Mouse (Mus musculus) fibroblast of lung, adult 2 months (primary cell): ENCODE results near the gene Pknox2.

Experiments used
- DNase-seq: peaks from one replicate; pipeline ENCODE4 v3.0.0-alpha.2; 2011; ENCODE audit warnings: low read depth

Gene Pknox2

GRCm38 (mm10) chr9:37051669-37052068, 95.5 kb downstream of the Pknox2 start:
- DNase-seq = no peak

- DNase-seq = peak; percentile 81
Observed at GRCm38 (mm10) chr9:37047490-37047889, 99.7 kb downstream of the Pknox2 start.

- no peak for DNase-seq
Observed at GRCm38 (mm10) chr9:37045875-37046274, 101.3 kb downstream of the Pknox2 start.

- DNase-seq = no peak
Observed at GRCm38 (mm10) chr9:37044165-37044564, 103.0 kb downstream of the Pknox2 start.

GRCm38 (mm10) chr9:37038859-37039258, 108.3 kb downstream of the Pknox2 start:
- no peak for DNase-seq

- no peak for DNase-seq
Observed at GRCm38 (mm10) chr9:37038445-37038844, 108.8 kb downstream of the Pknox2 start.

GRCm38 (mm10) chr9:37037405-37037804, 109.8 kb downstream of the Pknox2 start:
- DNase-seq = no peak

GRCm38 (mm10) chr9:37035248-37035647, 112.0 kb downstream of the Pknox2 start:
- DNase-seq = no peak

- DNase-seq = no peak
Observed at GRCm38 (mm10) chr9:37034316-37034715, 112.9 kb downstream of the Pknox2 start.

GRCm38 (mm10) chr9:37030347-37031213, 116.6 kb downstream of the Pknox2 start:
- no peak for DNase-seq

GRCm38 (mm10) chr9:37029811-37030346, 117.3 kb downstream of the Pknox2 start:
- peak; percentile 38 for DNase-seq

- DNase-seq = no peak
Observed at GRCm38 (mm10) chr9:37027825-37028575, 119.2 kb downstream of the Pknox2 start.

- DNase-seq = no peak
Observed at GRCm38 (mm10) chr9:37025913-37026312, 121.3 kb downstream of the Pknox2 start.

- DNase-seq = no peak
Observed at GRCm38 (mm10) chr9:37021586-37022230, 125.5 kb downstream of the Pknox2 start.

GRCm38 (mm10) chr9:37018154-37018553, 129.1 kb downstream of the Pknox2 start:
- DNase-seq = no peak

GRCm38 (mm10) chr9:37017169-37017568, 130.0 kb downstream of the Pknox2 start:
- DNase-seq = no peak

- DNase-seq = no peak
Observed at GRCm38 (mm10) chr9:37016165-37016564, 131.0 kb downstream of the Pknox2 start.

GRCm38 (mm10) chr9:37013565-37013964, 133.6 kb downstream of the Pknox2 start:
- DNase-seq = no peak

- DNase-seq = no peak
Observed at GRCm38 (mm10) chr9:37008090-37008489, 139.1 kb downstream of the Pknox2 start.

GRCm38 (mm10) chr9:37004676-37005075, 142.5 kb downstream of the Pknox2 start:
- no peak for DNase-seq

- no peak for DNase-seq
Observed at GRCm38 (mm10) chr9:37001935-37002535, 145.2 kb downstream of the Pknox2 start.

GRCm38 (mm10) chr9:36999393-36999792, 147.8 kb downstream of the Pknox2 start:
- DNase-seq = no peak
